Mouse (Mus musculus) kidney, embryonic 15.5 days (tissue): ENCODE measurements around the gene Phf21a. TPM values are rescaled to one million over a fixed set of nuclear protein-coding genes. Genes with fewer than 3 reads are reported as not detected.

Source experiments
- ATAC-seq: fragments of 200-750 bp; cut with Nextera tagmentation; replicated peaks from 2 replicates; pipeline ENCODE4 v1.8.0; 2017; ENCODE audit warnings: moderate TSS enrichment; ENCODE audit not compliant: low FRiP score
- H3K27ac ChIP-seq: fragments of 300-500 bp; sonication (generic); 2 replicates; pipeline ENCODE4 v1.5.1; 2015; ENCODE audit warnings: mild to moderate bottlenecking, inconsistent platforms
- H3K27me3 ChIP-seq: fragments of 300-500 bp; sonication (generic); 2 replicates; pipeline ENCODE4 v1.6.1; 2015; ENCODE audit warnings: inconsistent platforms
- H3K36me3 ChIP-seq: fragments of 300-500 bp; sonication (generic); 2 replicates; pipeline ENCODE4 v1.6.1; 2015; ENCODE audit warnings: inconsistent platforms
- H3K4me1 ChIP-seq: fragments of 300-500 bp; sonication (generic); 2 replicates; pipeline ENCODE4 v1.6.1; 2015; ENCODE audit warnings: inconsistent platforms
- H3K4me2 ChIP-seq: fragments of 300-500 bp; sonication (generic); 2 replicates; pipeline ENCODE4 v1.6.1; 2015; ENCODE audit warnings: moderate library complexity, mild to moderate bottlenecking, inconsistent platforms
- H3K4me3 ChIP-seq: fragments of 300-500 bp; sonication (generic); replicated peaks from 2 replicates; pipeline ENCODE4 v1.5.1; 2015; ENCODE audit warnings: mild to moderate bottlenecking, inconsistent platforms
- H3K9ac ChIP-seq: fragments of 300-500 bp; sonication (generic); 2 replicates; pipeline ENCODE4 v1.6.1; 2015; ENCODE audit warnings: mild to moderate bottlenecking, inconsistent platforms
- H3K9me3 ChIP-seq: fragments of 300-500 bp; sonication (generic); replicated peaks from 2 replicates; pipeline ENCODE4 v1.6.1; 2016; ENCODE audit warnings: inconsistent platforms
- WGBS: fragments of 180-500 bp; shearing (Covaris S2); methylation state at CpG from one replicate; pipeline ENCODE4 v1.1.7; 2015; ENCODE audit warnings: mixed read lengths; 5-methylcytosine and 5-hydroxymethylcytosine counted together
- polyA plus RNA-seq: library from polyadenylated mRNA; unstranded; fragments of >200 nt; fragmentation: Nextera tagmentation; extraction: Ambion mirVana; gene quantifications from 2 replicates; pipeline ENCODE4 v1.2.1, GENCODE M21; 2015

The Phf21a gene
- polyA plus RNA-seq, 1 experiment from 2014 or later: 32.3 TPM

- ATAC-seq: no peak
Measured at GRCm38 (mm10) chr2:92256141-92256540, 163.2 kb downstream of the Phf21a start.

GRCm38 (mm10) chr2:92257372-92257956, 164.5 kb downstream of the Phf21a start:
- 72% methylated on average over 4 of the region's 4 CpGs for WGBS
- H3K4me2 ChIP-seq: no peak overlapping the region

More at GRCm38 (mm10) chr2:92256141-92256540, 163.2 kb downstream of the Phf21a start:
- Histone ChIP-seq H3K27ac (no peak overlapping the region), H3K4me1 (no peaks in the 10 kb centered on the region), H3K9ac (no peak overlapping the region), H3K4me2 (no peak overlapping the region), H3K27me3 (no peaks in the 10 kb centered on the region), H3K9me3 (no peaks in the 10 kb centered on the region), H3K4me3 (no peak overlapping the region), H3K36me3 (peaks cover 31% of the 10 kb centered on the region)
- WGBS: 70% methylated on average over 7 of the region's 7 CpGs

GRCm38 (mm10) chr2:92259924-92260323, 167.0 kb downstream of the Phf21a start:
- WGBS: 82% methylated on average over 2 of the region's 2 CpGs
- no peak for ATAC-seq

More at GRCm38 (mm10) chr2:92257372-92257956, 164.5 kb downstream of the Phf21a start:
- Histone ChIP-seq H3K36me3 (peaks cover 27% of the 10 kb centered on the region), H3K4me1 (no peaks in the 10 kb centered on the region), H3K4me3 (no peak overlapping the region), H3K27me3 (no peaks in the 10 kb centered on the region), H3K9ac (no peak overlapping the region), H3K27ac (no peak overlapping the region), H3K9me3 (no peaks in the 10 kb centered on the region)
- ATAC-seq: no peak

GRCm38 (mm10) chr2:92266100-92266617, 173.2 kb downstream of the Phf21a start:
- H3K36me3 ChIP-seq: peaks cover 14% of the 10 kb centered on the region; the same call in 1 of the 2 replicates
- no peaks in the 10 kb centered on the region for H3K4me1 ChIP-seq
- H3K9me3 ChIP-seq: no peaks in the 10 kb centered on the region
- 73% methylated on average over 9 of the region's 9 CpGs for WGBS
- no peak overlapping the region for H3K27ac ChIP-seq
- H3K4me2 ChIP-seq: no peak overlapping the region
- H3K9ac ChIP-seq: no peak overlapping the region
- ATAC-seq: no peak
- no peaks in the 10 kb centered on the region for H3K27me3 ChIP-seq
- no peak overlapping the region for H3K4me3 ChIP-seq

More at GRCm38 (mm10) chr2:92259924-92260323, 167.0 kb downstream of the Phf21a start:
- Histone ChIP-seq H3K27ac (no peak overlapping the region), H3K4me1 (no peaks in the 10 kb centered on the region), H3K4me2 (no peak overlapping the region), H3K9ac (no peak overlapping the region), H3K4me3 (no peak overlapping the region), H3K36me3 (peaks cover 27% of the 10 kb centered on the region), H3K27me3 (no peaks in the 10 kb centered on the region), H3K9me3 (no peaks in the 10 kb centered on the region)

- Histone ChIP-seq H3K4me2 (no peak overlapping the region), H3K4me3 (no peak overlapping the region), H3K9ac (no peak overlapping the region), H3K36me3 (peaks cover 15% of the 10 kb centered on the region; the same call in 1 of the 2 replicates), H3K9me3 (no peaks in the 10 kb centered on the region), H3K4me1 (no peaks in the 10 kb centered on the region), H3K27me3 (no peaks in the 10 kb centered on the region), H3K27ac (no peak overlapping the region)
- no peak for ATAC-seq
- 87% methylated on average over 5 of the region's 5 CpGs for WGBS
Measured at GRCm38 (mm10) chr2:92269227-92269626, 176.3 kb downstream of the Phf21a start.

- Histone ChIP-seq H3K9ac (no peak overlapping the region), H3K4me3 (no peak overlapping the region), H3K27ac (no peak overlapping the region), H3K27me3 (no peaks in the 10 kb centered on the region), H3K4me2 (no peak overlapping the region), H3K4me1 (no peaks in the 10 kb centered on the region), H3K9me3 (no peaks in the 10 kb centered on the region), H3K36me3 (peaks cover 12% of the 10 kb centered on the region; the same call in 1 of the 2 replicates)
- no peak for ATAC-seq
- 62% methylated on average over 2 of the region's 2 CpGs for WGBS
Measured at GRCm38 (mm10) chr2:92272510-92272909, 179.6 kb downstream of the Phf21a start.

- H3K9ac ChIP-seq: no peak overlapping the region
- H3K4me2 ChIP-seq: no peak overlapping the region
- 81% methylated on average over 6 of the region's 6 CpGs for WGBS
- ATAC-seq: no peak
- H3K27me3 ChIP-seq: no peaks in the 10 kb centered on the region
- peaks cover 12% of the 10 kb centered on the region; the same call in 1 of the 2 replicates for H3K36me3 ChIP-seq
- no peak overlapping the region for H3K4me3 ChIP-seq
- no peaks in the 10 kb centered on the region for H3K4me1 ChIP-seq
- H3K27ac ChIP-seq: no peak overlapping the region
- no peaks in the 10 kb centered on the region for H3K9me3 ChIP-seq
Measured at GRCm38 (mm10) chr2:92273101-92273801, 180.3 kb downstream of the Phf21a start.

- ATAC-seq: no peak
- 83% methylated on average over 4 of the region's 4 CpGs for WGBS
- no peak overlapping the region for H3K4me2 ChIP-seq
Measured at GRCm38 (mm10) chr2:92273802-92274183, 180.9 kb downstream of the Phf21a start.

GRCm38 (mm10) chr2:92277787-92278186, 184.9 kb downstream of the Phf21a start:
- Histone ChIP-seq H3K9ac (no peak overlapping the region), H3K4me1 (no peaks in the 10 kb centered on the region), H3K4me3 (no peak overlapping the region), H3K27ac (no peak overlapping the region), H3K9me3 (no peaks in the 10 kb centered on the region), H3K36me3 (peaks cover 6% of the 10 kb centered on the region; the same call in 1 of the 2 replicates), H3K27me3 (no peaks in the 10 kb centered on the region), H3K4me2 (no peak overlapping the region)
- no peak for ATAC-seq
- WGBS: 83% methylated on average over 3 of the region's 3 CpGs

More at GRCm38 (mm10) chr2:92273802-92274183, 180.9 kb downstream of the Phf21a start:
- Histone ChIP-seq H3K9me3 (no peaks in the 10 kb centered on the region), H3K4me1 (no peaks in the 10 kb centered on the region), H3K27me3 (no peaks in the 10 kb centered on the region), H3K27ac (no peak overlapping the region), H3K4me3 (no peak overlapping the region), H3K36me3 (peaks cover 12% of the 10 kb centered on the region; the same call in 1 of the 2 replicates), H3K9ac (no peak overlapping the region)

- Histone ChIP-seq H3K36me3 (peaks cover 6% of the 10 kb centered on the region; the same call in 1 of the 2 replicates), H3K4me2 (no peak overlapping the region), H3K27me3 (no peaks in the 10 kb centered on the region), H3K4me1 (no peaks in the 10 kb centered on the region), H3K27ac (no peak overlapping the region), H3K9ac (no peak overlapping the region), H3K9me3 (no peaks in the 10 kb centered on the region), H3K4me3 (no peak overlapping the region)
- 80% methylated on average over 7 of the region's 7 CpGs for WGBS
- ATAC-seq: no peak
Measured at GRCm38 (mm10) chr2:92278663-92279062, 185.7 kb downstream of the Phf21a start.

- ATAC-seq: no peak
Measured at GRCm38 (mm10) chr2:92279398-92279797, 186.5 kb downstream of the Phf21a start.

GRCm38 (mm10) chr2:92285597-92285996, 192.7 kb downstream of the Phf21a start:
- Histone ChIP-seq H3K9me3 (no peaks in the 10 kb centered on the region), H3K4me2 (no peak overlapping the region), H3K36me3 (peaks cover 2% of the 10 kb centered on the region; the same call in 1 of the 2 replicates), H3K4me3 (no peak overlapping the region), H3K9ac (no peak overlapping the region), H3K27me3 (no peaks in the 10 kb centered on the region), H3K27ac (no peak overlapping the region), H3K4me1 (no peaks in the 10 kb centered on the region)
- no peak for ATAC-seq
- WGBS: 69% methylated on average over 5 of the region's 5 CpGs

More at GRCm38 (mm10) chr2:92279398-92279797, 186.5 kb downstream of the Phf21a start:
- H3K36me3 ChIP-seq: peaks cover 6% of the 10 kb centered on the region; the same call in 1 of the 2 replicates
- H3K27ac ChIP-seq: no peak overlapping the region
- no peak overlapping the region for H3K9ac ChIP-seq
- no peaks in the 10 kb centered on the region for H3K27me3 ChIP-seq
- no peak overlapping the region for H3K4me3 ChIP-seq
- no peak overlapping the region for H3K4me2 ChIP-seq
- no peaks in the 10 kb centered on the region for H3K4me1 ChIP-seq
- no peaks in the 10 kb centered on the region for H3K9me3 ChIP-seq
- 77% methylated on average over 6 of the region's 6 CpGs for WGBS
